Mouse (Mus musculus): Measurements from ENCODE around the gene Gm5148. TPM values are rescaled to one million over a fixed set of nuclear protein-coding genes. Genes with fewer than 3 reads are reported as not detected.

Gene Gm5148
- total and polyA plus RNA-seq, 3 experiments = 1.0 to 147 TPM; not detected in 1

- peak; percentile 86 for TF ChIP-seq ETS1 (IDR thresholded peaks at IDR 0.05; ENCODE audit: low read depth, low read length)
- TF ChIP-seq POLR2AphosphoS5 (IDR thresholded peaks at IDR 0.05; ENCODE audit: borderline replicate concordance, low read depth, low read length) = no peak
- peak; percentile 63 for TF ChIP-seq TAL1 (IDR thresholded peaks at IDR 0.05; ENCODE audit: low read length)
- no peak for TF ChIP-seq NELFE (IDR thresholded peaks at IDR 0.05; ENCODE audit: low read depth, low read length)
- no peak for TF ChIP-seq TBP (IDR thresholded peaks at IDR 0.05; ENCODE audit: low read depth, low read length)
- TF ChIP-seq USF1 (IDR thresholded peaks at IDR 0.05; ENCODE audit: low read depth, low read length) = no peak
- TF ChIP-seq CHD2 (IDR thresholded peaks at IDR 0.05; ENCODE audit: low read length) = no peak; the same call in 1 of the 2 replicates
- peak; percentile 77 for TF ChIP-seq TCF12 (IDR thresholded peaks at IDR 0.05; ENCODE audit: low read depth, low read length)
- TF ChIP-seq SMC3 (IDR thresholded peaks at IDR 0.05; ENCODE audit: low read depth, low read length) = peak; percentile 18; the same call in 1 of the 2 replicates
- peak; percentile 72 for TF ChIP-seq RCOR1 (IDR thresholded peaks at IDR 0.05; ENCODE audit: low read depth, low read length)
- TF ChIP-seq MAZ (IDR thresholded peaks at IDR 0.05; ENCODE audit: low read depth, low read length) = no peak
- peak; percentile 66 for TF ChIP-seq MXI1 (IDR thresholded peaks at IDR 0.05; ENCODE audit: low read depth, low read length)
- peak; percentile 76 for TF ChIP-seq GATA1 (IDR thresholded peaks at IDR 0.05; ENCODE audit: low read depth, low read length)
- 0 out of 2 replicates have a peak, but pooled peaks have one; percentile 19 for TF ChIP-seq ZC3H11A (IDR thresholded peaks at IDR 0.05; ENCODE audit: low read depth, low read length)
- TF ChIP-seq EP300 (IDR thresholded peaks at IDR 0.05; ENCODE audit: low read depth in 1 of 2, low read length in 2 of 2) = peak; percentile 77 to 86
- peak; percentile 65 for TF ChIP-seq SIN3A (IDR thresholded peaks at IDR 0.05; ENCODE audit: low read length)
- no peak overlapping the region for H3K27ac ChIP-seq (ENCODE audit: control insufficient read depth, low read depth, low read length)
- peaks cover 8 to 23% of the 10 kb centered on the region in 2 experiments; a peak in 3 of 4 replicates for H3K4me1 ChIP-seq (ENCODE audit: control insufficient read depth in 1 of 2, insufficient read depth in 2 of 2, low read length in 2 of 2)
- DNase-seq (ENCODE audit: low read depth, low spot score) = peak; percentile 89
- H3K36me3 ChIP-seq (ENCODE audit: control insufficient read depth in 1 of 2, insufficient read depth in 2 of 2, low read length in 2 of 2) = peaks cover 0 to 14% of the 10 kb centered on the region in 2 experiments; a peak in 2 of 4 replicates
- no peaks in the 10 kb centered on the region for H3K9me3 ChIP-seq (replicated peaks; ENCODE audit: insufficient read depth, low read length)
- no peak overlapping the region for H3K4me3 ChIP-seq (ENCODE audit: control insufficient read depth in 1 of 2, insufficient read depth in 1 of 2, low read depth in 2 of 2, low read length in 2 of 2)
- no peaks in the 10 kb centered on the region for H3K79me2 ChIP-seq (ENCODE audit: control insufficient read depth, insufficient read depth, low read length, poor library complexity)
- H3K27me3 ChIP-seq (ENCODE audit: control insufficient read depth in 1 of 2, insufficient read depth in 2 of 2, low read length in 2 of 2) = no peaks in the 10 kb centered on the region
- H3K9ac ChIP-seq (ENCODE audit: control insufficient read depth, low read depth, low read length, poor library complexity, severe bottlenecking) = no peak overlapping the region
Observed at GRCm38 (mm10) chr3:37737407-37737806, 13.1 kb upstream of the Gm5148 start.

DNA sequence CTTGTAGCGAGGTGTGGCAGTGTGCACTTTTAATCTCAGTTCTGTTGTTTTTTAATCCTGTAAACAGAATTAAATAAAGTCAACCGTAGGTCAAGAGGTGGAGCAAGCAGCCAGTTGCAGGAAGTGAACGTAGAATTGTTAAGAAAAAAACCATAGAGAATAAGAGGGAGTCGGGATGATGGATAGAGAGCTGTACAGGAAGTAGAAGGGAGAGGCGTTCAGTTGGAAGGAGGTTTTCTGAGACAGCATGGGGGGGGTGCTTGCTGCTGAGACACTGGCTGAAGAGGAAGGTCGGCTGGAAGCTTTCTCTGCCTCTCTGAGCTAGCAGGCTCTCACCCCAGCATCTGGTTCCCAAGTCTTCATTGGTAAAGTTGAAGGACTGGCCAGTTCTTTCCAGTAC, 10.9 kb upstream of the Gm5148 start:
- DNase-seq (ENCODE audit: low read depth, low spot score) = no peak
- H3K4me1 ChIP-seq (ENCODE audit: control insufficient read depth in 1 of 2, insufficient read depth in 2 of 2, low read length in 2 of 2) = peaks cover 11 to 39% of the 10 kb centered on the region in 2 experiments
- H3K4me3 ChIP-seq (ENCODE audit: control insufficient read depth in 1 of 2, insufficient read depth in 1 of 2, low read depth in 2 of 2, low read length in 2 of 2) = no peak overlapping the region
- H3K79me2 ChIP-seq (ENCODE audit: control insufficient read depth, insufficient read depth, low read length, poor library complexity) = no peaks in the 10 kb centered on the region
- TF ChIP-seq GATA1 (IDR thresholded peaks at IDR 0.05; ENCODE audit: low read depth, low read length) (no peak), MYB (IDR thresholded peaks at IDR 0.05; ENCODE audit: low read depth, low read length) (no peak)
- no peak overlapping the region for H3K27ac ChIP-seq (ENCODE audit: control insufficient read depth, low read depth, low read length)
- no peaks in the 10 kb centered on the region for H3K9me3 ChIP-seq (replicated peaks; ENCODE audit: insufficient read depth, low read length)
- H3K36me3 ChIP-seq (ENCODE audit: control insufficient read depth in 1 of 2, insufficient read depth in 2 of 2, low read length in 2 of 2) = peaks cover 0 to 21% of the 10 kb centered on the region in 2 experiments; a peak in 2 of 4 replicates
- H3K9ac ChIP-seq (ENCODE audit: control insufficient read depth, low read depth, low read length, poor library complexity, severe bottlenecking) = no peak overlapping the region
- no peaks in the 10 kb centered on the region for H3K27me3 ChIP-seq (ENCODE audit: control insufficient read depth in 1 of 2, insufficient read depth in 2 of 2, low read length in 2 of 2)

All from MEL (cell line).